Mouse (Mus musculus) intestine, postnatal 0 days (tissue): Measurements from ENCODE around the gene Eif2ak4. TPM values are rescaled to one million over a fixed set of nuclear protein-coding genes. Genes with fewer than 3 reads are reported as not detected.
A peak's percentile ranks its signal among the peaks of the same experiment; 100 is the strongest.

Source experiments
- ATAC-seq: fragments of 200-750 bp; cut with Nextera tagmentation; 2 replicates; pipeline ENCODE4 v1.8.0; 2017; ENCODE audit warnings: mild to moderate bottlenecking, moderate TSS enrichment, moderate library complexity
- H3K27ac ChIP-seq: fragments of 300-500 bp; sonication (generic); 2 replicates; pipeline ENCODE4 v1.5.1; 2014; ENCODE audit warnings: mild to moderate bottlenecking, low read depth, low read length, moderate library complexity
- H3K27me3 ChIP-seq: fragments of 300-500 bp; sonication (generic); replicated peaks from 2 replicates; pipeline ENCODE4 v1.6.1; 2014; ENCODE audit warnings: low read length, mixed read lengths; ENCODE audit not compliant: control insufficient read depth, insufficient read depth
- H3K36me3 ChIP-seq: fragments of 300-500 bp; sonication (generic); 2 replicates; pipeline ENCODE4 v1.6.1; 2014; ENCODE audit warnings: mild to moderate bottlenecking, moderate library complexity; ENCODE audit not compliant: control insufficient read depth, insufficient read depth
- H3K4me1 ChIP-seq: fragments of 300-500 bp; sonication (generic); replicated peaks from 2 replicates; pipeline ENCODE4 v1.6.1; 2014; ENCODE audit warnings: antibody characterized with exemption, low read length, mixed read lengths; ENCODE audit not compliant: control insufficient read depth, insufficient read depth
- H3K4me2 ChIP-seq: fragments of 300-500 bp; sonication (generic); replicated peaks from 2 replicates; pipeline ENCODE4 v1.6.1; 2014; ENCODE audit warnings: low read depth, mild to moderate bottlenecking, moderate library complexity
- H3K4me3 ChIP-seq: fragments of 300-500 bp; sonication (generic); 2 replicates; pipeline ENCODE4 v1.5.1; 2014; ENCODE audit warnings: low read depth, low read length
- H3K9ac ChIP-seq: fragments of 300-500 bp; sonication (generic); 2 replicates; pipeline ENCODE4 v1.6.1; 2014; ENCODE audit warnings: mild to moderate bottlenecking, low read depth, low read length
- H3K9me3 ChIP-seq: fragments of 300-500 bp; sonication (generic); 2 replicates; pipeline ENCODE4 v1.6.1; 2016; ENCODE audit warnings: mixed run types; ENCODE audit not compliant: control insufficient read depth
- CTCF ChIP-seq: sonication (generic); IDR thresholded peaks from 2 replicates; pipeline ENCODE4 v1.5.1; 2016; ENCODE audit warnings: low read depth, mild to moderate bottlenecking, control low read depth, antibody characterized with exemption, moderate library complexity
- WGBS: fragments of 180-500 bp; shearing (Covaris S2); extraction: QIAGEN DNeasy Blood & Tissue Kit; methylation state at CpG from one replicate; pipeline ENCODE4 v1.1.7; 2014; 5-methylcytosine and 5-hydroxymethylcytosine counted together
- polyA plus RNA-seq: library from polyadenylated mRNA; unstranded; fragments of >200 nt; fragmentation: Nextera tagmentation; extraction: Ambion mirVana; gene quantifications from 2 replicates; pipeline ENCODE4 v1.2.1, GENCODE M21; 2015

The Eif2ak4 gene
- polyA plus RNA-seq, 1 experiment from 2014 or later = 3.7 TPM

GRCm38 (mm10) chr2:118500191-118500590, 111.8 kb downstream of the Eif2ak4 start:
- Histone ChIP-seq H3K4me3 (no peak overlapping the region), H3K9me3 (no peaks in the 10 kb centered on the region), H3K27me3 (no peaks in the 10 kb centered on the region), H3K4me1 (no peaks in the 10 kb centered on the region), H3K9ac (no peak overlapping the region), H3K4me2 (no peak overlapping the region), H3K36me3 (no peaks in the 10 kb centered on the region), H3K27ac (no peak overlapping the region)
- 86% methylated on average over 2 of the region's 2 CpGs for WGBS
- TF ChIP-seq CTCF = no peak
- no peak for ATAC-seq

- H3K27me3 ChIP-seq = no peaks in the 10 kb centered on the region
- no peaks in the 10 kb centered on the region for H3K36me3 ChIP-seq
- H3K9ac ChIP-seq = no peak overlapping the region
- 83% methylated on average over 7 of the region's 7 CpGs for WGBS
- H3K4me3 ChIP-seq = no peak overlapping the region
- H3K27ac ChIP-seq = no peak overlapping the region
- TF ChIP-seq CTCF = no peak
- no peaks in the 10 kb centered on the region for H3K9me3 ChIP-seq
- H3K4me1 ChIP-seq = no peaks in the 10 kb centered on the region; the same call in 1 of the 2 replicates
- H3K4me2 ChIP-seq = no peak overlapping the region
- no peak for ATAC-seq
Measured at GRCm38 (mm10) chr2:118507126-118507525, 118.7 kb downstream of the Eif2ak4 start.

- H3K9ac ChIP-seq = 0 out of 2 replicates have a peak overlapping the region, but pooled peaks have one; percentile 1
- ATAC-seq = no peak
- no peaks in the 10 kb centered on the region; the same call in 1 of the 2 replicates for H3K4me1 ChIP-seq
- H3K27ac ChIP-seq = peak overlapping the region; percentile 15; the same call in 1 of the 2 replicates
- H3K4me3 ChIP-seq = no peak overlapping the region
- 73% methylated on average over 7 of the region's 8 CpGs for WGBS
- H3K9me3 ChIP-seq = no peaks in the 10 kb centered on the region
- no peak for TF ChIP-seq CTCF
- no peaks in the 10 kb centered on the region for H3K36me3 ChIP-seq
- H3K27me3 ChIP-seq = no peaks in the 10 kb centered on the region
- H3K4me2 ChIP-seq = peak overlapping the region; percentile 41
Measured at GRCm38 (mm10) chr2:118509688-118510446, 121.4 kb downstream of the Eif2ak4 start.

GRCm38 (mm10) chr2:118510447-118511310, 122.3 kb downstream of the Eif2ak4 start:
- Histone ChIP-seq H3K27me3 (no peaks in the 10 kb centered on the region), H3K9ac (0 out of 2 replicates have a peak overlapping the region, but pooled peaks have one; percentile 1)

GRCm38 (mm10) chr2:118511779-118512417, 123.5 kb downstream of the Eif2ak4 start:
- Histone ChIP-seq H3K27me3 (no peaks in the 10 kb centered on the region), H3K9ac (no peak overlapping the region), H3K9me3 (no peaks in the 10 kb centered on the region), H3K4me3 (no peak overlapping the region), H3K4me1 (no peaks in the 10 kb centered on the region; the same call in 1 of the 2 replicates), H3K4me2 (no peak overlapping the region), H3K36me3 (no peaks in the 10 kb centered on the region), H3K27ac (no peak overlapping the region)
- 70% methylated on average over 11 of the region's 11 CpGs for WGBS
- ATAC-seq = no peak
- no peak for TF ChIP-seq CTCF

More at GRCm38 (mm10) chr2:118510447-118511310, 122.3 kb downstream of the Eif2ak4 start:
- Histone ChIP-seq H3K4me1 (no peaks in the 10 kb centered on the region; the same call in 1 of the 2 replicates), H3K27ac (peak overlapping the region; percentile 15), H3K9me3 (no peaks in the 10 kb centered on the region), H3K4me2 (peak overlapping the region; percentile 41), H3K4me3 (no peak overlapping the region), H3K36me3 (no peaks in the 10 kb centered on the region)
- peak; percentile 77 for ATAC-seq
- 48% methylated on average over 29 of the region's 29 CpGs for WGBS
- TF ChIP-seq CTCF = no peak
